Mouse (Mus musculus) megakaryocyte, embryonic 14.5 days (primary cell): ENCODE measurements around the gene Man2a2.

Source experiments
- FLI1 ChIP-seq: IDR thresholded peaks from 2 replicates; pipeline ENCODE4 v1.6.1; 2012; ENCODE audit warnings: low read length, inconsistent platforms, mixed read lengths
- GATA1 ChIP-seq: IDR thresholded peaks from 3 replicates; pipeline ENCODE4 v1.6.1; 2012; ENCODE audit warnings: mixed read lengths, low read length, inconsistent platforms, borderline replicate concordance

DNA sequence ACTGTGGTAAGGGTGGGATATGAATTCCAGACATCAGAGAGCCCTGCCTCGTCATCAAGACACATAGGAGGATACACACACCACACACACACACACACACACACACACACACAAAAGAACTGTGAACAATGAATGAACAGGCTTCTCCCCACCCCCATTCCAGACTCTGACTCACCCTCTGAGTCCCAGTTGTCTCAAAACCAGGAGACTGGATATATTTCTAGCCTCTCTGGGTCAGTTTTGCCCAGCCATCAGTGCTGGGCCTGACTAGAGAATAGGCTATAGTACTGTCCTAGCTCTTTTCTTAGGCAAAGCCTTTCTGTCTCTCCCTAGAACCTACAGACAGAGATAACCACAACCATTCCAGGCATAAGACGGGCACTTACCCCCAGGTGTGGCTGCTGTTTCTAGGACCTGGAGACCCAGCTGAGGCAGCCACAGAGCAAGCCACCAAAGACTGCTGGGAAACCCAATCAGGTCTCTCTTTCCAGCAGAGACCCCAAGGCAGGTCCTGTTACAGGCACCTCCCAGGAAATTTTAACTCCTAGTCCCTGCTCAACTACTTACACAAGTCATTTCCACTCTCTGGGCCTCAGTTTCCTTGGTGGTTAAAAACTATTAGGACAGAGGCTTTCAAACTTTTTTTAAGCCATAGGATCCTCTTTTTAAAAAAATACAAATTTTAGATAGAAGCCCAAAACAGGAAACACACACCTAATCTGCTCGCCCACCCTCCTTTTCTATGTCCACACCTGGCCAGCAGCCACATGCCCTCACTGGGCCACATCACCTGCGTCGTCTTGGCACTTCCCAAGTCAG is 30.1 kb upstream of the Man2a2 start:
- TF ChIP-seq GATA1 = no peak
- TF ChIP-seq FLI1 = no peak
